Comparison of ENCODE assay signal across 7 mouse cellular contexts in genomic region chr15:79108421-79109320, GRCm38 (mm10). TPM values are rescaled to one million over a fixed set of nuclear protein-coding genes. Genes with fewer than 3 reads are reported as not detected.
DNase-seq lines count a peak whose midpoint lies in the region; ATAC-seq and TF ChIP-seq lines count a peak whose summit lies in the region.

TSS of gene Micall1 (plus strand) at chr15:79108898.

- ATAC-seq in hindbrain, postnatal 0 days = peak; percentile 78

- H3K4me2 ChIP-seq in hindbrain, postnatal 0 days (ENCODE audit: low read depth, low read length) = peak within 1 kb of the TSS; percentile 84

- peak within 1 kb of the TSS; percentile 81 for H3K27ac ChIP-seq in hindbrain, postnatal 0 days
- peak within 1 kb of the TSS; percentile 86 for H3K27ac ChIP-seq in small intestine, adult 2 months (ENCODE audit: insufficient read depth, low read depth, low read length)

- no peaks in the 10 kb centered on the region for H3K27me3 ChIP-seq in hindbrain, postnatal 0 days (ENCODE audit: insufficient read depth, low read length)
- H3K27me3 ChIP-seq in megakaryocyte, embryonic 14.5 days (replicated peaks) = peaks cover 22% of the 10 kb centered on the region
- no peaks in the 10 kb centered on the region for H3K27me3 ChIP-seq in small intestine, adult 2 months (ENCODE audit: control insufficient read depth, insufficient read depth, low read length)

- peaks cover 8% of the 10 kb centered on the region; the same call in 1 of the 2 replicates for H3K4me1 ChIP-seq in hindbrain, postnatal 0 days (ENCODE audit: insufficient read depth, low read length)
- peaks cover 50% of the 10 kb centered on the region for H3K4me1 ChIP-seq in megakaryocyte, embryonic 14.5 days
- H3K4me1 ChIP-seq in small intestine, adult 2 months (ENCODE audit: control insufficient read depth, insufficient read depth, insufficient read length, low read length) = peaks cover 16% of the 10 kb centered on the region; the same call in 1 of the 2 replicates

- peak within 1 kb of the TSS; percentile 62 for H3K4me3 ChIP-seq in hindbrain, postnatal 0 days (ENCODE audit: low read length)
- H3K4me3 ChIP-seq in megakaryocyte, embryonic 14.5 days (replicated peaks) = peak within 1 kb of the TSS; percentile 99
- H3K4me3 ChIP-seq in small intestine, adult 2 months (ENCODE audit: low read depth, low read length) = peak within 1 kb of the TSS; percentile 94

- no peak for TF ChIP-seq CTCF in hindbrain, postnatal 0 days (IDR thresholded peaks at IDR 0.05; ENCODE audit: low read depth)
- no peak for TF ChIP-seq CTCF in small intestine, adult 2 months (IDR thresholded peaks at IDR 0.05; ENCODE audit: extremely low read depth, insufficient read length, insufficient replicate concordance, low read depth, low read length)

- DNase-seq in T-cell, adult 2 months (ENCODE audit: low spot score) = peak; percentile 62
- peak; percentile 77 to 82 for DNase-seq in cerebellum, postnatal 14 days
- peak; percentile 78 for DNase-seq in gastrocnemius, postnatal 10 days
- DNase-seq in hindbrain, postnatal 0 days (ENCODE audit: low spot score) = peak; percentile 60
- peak in 1 of 2 experiments; percentile 83 for DNase-seq in left cerebral cortex, postnatal 10 days (ENCODE audit: extremely low spot score in 1 of 2, low spot score in 2 of 2)

- TF ChIP-seq POLR2A in small intestine, adult 2 months (IDR thresholded peaks at IDR 0.05; ENCODE audit: low read depth, low read length) = peak; percentile 68; the same call in 1 of the 2 replicates

- H3K9me3 ChIP-seq in hindbrain, postnatal 0 days (ENCODE audit: low read length) = no peaks in the 10 kb centered on the region
- H3K9me3 ChIP-seq in megakaryocyte, embryonic 14.5 days = peaks cover 7% of the 10 kb centered on the region

- peak within 1 kb of the TSS; percentile 91 for H3K9ac ChIP-seq in hindbrain, postnatal 0 days (replicated peaks; ENCODE audit: low read length)

- H3K36me3 ChIP-seq in hindbrain, postnatal 0 days (ENCODE audit: insufficient read depth, low read length) = no peaks in the 10 kb centered on the region
- peaks cover 14% of the 10 kb centered on the region for H3K36me3 ChIP-seq in megakaryocyte, embryonic 14.5 days (replicated peaks; ENCODE audit: low read length)
- no peaks in the 10 kb centered on the region for H3K36me3 ChIP-seq in small intestine, adult 2 months (ENCODE audit: control insufficient read depth, insufficient read depth, low read length)

- intact Hi-C loops in left cerebral cortex, postnatal 10 days (cut with DNase I) = no loop called here

- WGBS in hindbrain, postnatal 0 days = 1% methylated on average over 56 of the region's 85 CpGs
- 1% methylated on average over 78 of the region's 85 CpGs for WGBS in small intestine, adult 2 months

RNA-seq across cellular contexts. Expression of gene Micall1, which starts in this region (rescaled TPM):
- 10 to 100 TPM; 17.4 to 20.4 TPM for total RNA-seq in gastrocnemius, postnatal 10 days (2021)
- 28.1 and 36.4 TPM in 2 replicates for total RNA-seq in hindbrain, postnatal 0 days (2014; rRNA removed)
- 8.0 and 9.5 TPM in 2 replicates for polyA plus RNA-seq in hindbrain, postnatal 0 days (2015; fragmentation: Nextera tagmentation; extraction: Ambion mirVana)
- 10 to 100 TPM; 31.4 to 34.0 TPM for total RNA-seq in left cerebral cortex, postnatal 10 days (2021)
- polyA plus RNA-seq in megakaryocyte, embryonic 14.5 days (2012; ENCODE audit: insufficient read depth, low replicate concordance) = 2.0 and 8.4 TPM in 2 replicates
- 18.8 and 23.8 TPM in 2 replicates for polyA plus RNA-seq in small intestine, adult 2 months (2012; rRNA removed)
